Mouse (Mus musculus): ENCODE measurements around the gene Eif1ad. TPM values are rescaled to one million over a fixed set of nuclear protein-coding genes. Genes with fewer than 3 reads are reported as not detected.
"Not testable (repeated sequence)": the region's sequence is repeated elsewhere in the genome, so short reads cannot be mapped to it uniquely, and the experiment has no call there.

The Eif1ad gene
- 53.9 and 58.2 TPM in 2 replicates for polyA plus RNA-seq (2015; fragmentation: Nextera tagmentation; extraction: Ambion mirVana)

- Histone ChIP-seq H3K36me3 (peaks cover 41% of the 10 kb centered on the region), H3K4me2 (replicated peaks) (peak within 1 kb of the TSS; percentile 92), H3K27ac (peak within 1 kb of the TSS; percentile 94), H3K27me3 (replicated peaks) (no peaks in the 10 kb centered on the region), H3K4me3 (replicated peaks) (peak within 1 kb of the TSS; percentile 77), H3K9me3 (no peaks in the 10 kb centered on the region), H3K4me1 (replicated peaks) (peaks cover 22% of the 10 kb centered on the region), H3K9ac (peak within 1 kb of the TSS; percentile 76)
- under 1% methylated on average over 77 of the region's 92 CpGs for WGBS
- ATAC-seq, result peak; percentile 97
Observed at GRCm38 (mm10) chr19:5366175-5367052, at the start of gene Eif1ad. TSS of gene Eif1ad (plus strand) at chr19:5366741.

- Histone ChIP-seq H3K27me3 (replicated peaks) (no peaks in the 10 kb centered on the region), H3K27ac (no peak overlapping the region), H3K36me3 (no peaks in the 10 kb centered on the region), H3K9ac (no peak overlapping the region), H3K4me3 (replicated peaks) (no peak overlapping the region), H3K9me3 (no peaks in the 10 kb centered on the region), H3K4me2 (replicated peaks) (no peak overlapping the region; the same call in 1 of the 2 replicates), H3K4me1 (replicated peaks) (no peaks in the 10 kb centered on the region)
- no peak for ATAC-seq
- 48% methylated on average over 17 of the region's 17 CpGs for WGBS
Observed at GRCm38 (mm10) chr19:5323801-5324200, 42.7 kb upstream of the Eif1ad start.

GRCm38 (mm10) chr19:5327970-5328369 is 38.6 kb upstream of the Eif1ad start:
- Histone ChIP-seq H3K4me2 (replicated peaks) (no peak overlapping the region), H3K4me3 (replicated peaks) (no peak overlapping the region), H3K9ac (no peak overlapping the region), H3K27me3 (replicated peaks) (no peaks in the 10 kb centered on the region), H3K9me3 (no peaks in the 10 kb centered on the region), H3K27ac (no peak overlapping the region), H3K4me1 (replicated peaks) (no peaks in the 10 kb centered on the region), H3K36me3 (no peaks in the 10 kb centered on the region)
- WGBS, result 71% methylated on average over 19 of the region's 19 CpGs
- ATAC-seq, result no peak

- Histone ChIP-seq H3K9ac (no peak overlapping the region), H3K9me3 (no peaks in the 10 kb centered on the region), H3K27ac (no peak overlapping the region), H3K4me1 (replicated peaks) (no peaks in the 10 kb centered on the region), H3K27me3 (replicated peaks) (no peaks in the 10 kb centered on the region), H3K36me3 (no peaks in the 10 kb centered on the region), H3K4me2 (replicated peaks) (no peak overlapping the region), H3K4me3 (replicated peaks) (no peak overlapping the region)
- 72% methylated on average over 5 of the region's 5 CpGs for WGBS
- ATAC-seq, result no peak
Observed at GRCm38 (mm10) chr19:5334741-5335140, 31.8 kb upstream of the Eif1ad start.

DNA sequence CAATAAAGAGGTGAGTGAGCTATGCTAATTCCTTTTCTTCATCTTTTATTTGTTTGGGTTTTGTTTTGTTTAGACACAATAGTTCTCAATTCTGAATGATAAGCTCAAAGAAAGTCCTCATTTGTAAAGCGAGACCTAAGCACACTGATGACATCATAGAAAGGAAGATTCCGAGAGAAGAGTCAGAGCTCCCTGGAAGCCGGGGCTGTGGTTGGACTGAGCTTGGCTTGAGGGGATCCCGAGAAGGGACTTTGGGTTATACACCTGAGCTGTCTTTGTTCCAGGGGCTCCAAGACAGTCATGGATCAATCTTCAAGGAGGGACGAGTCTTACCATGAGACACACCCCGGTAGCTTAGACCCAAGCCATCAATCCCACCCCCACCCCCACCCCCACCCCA is 31.1 kb upstream of the Eif1ad start, which contains the start of gene Catsper1:
Gene Catsper1, plus strand, starts transcription at position 301 of the 400 bp plus-strand sequence.
- Histone ChIP-seq H3K4me1 (replicated peaks) (no peaks in the 10 kb centered on the region), H3K9me3 (no peaks in the 10 kb centered on the region), H3K4me3 (replicated peaks) (no peak within 1 kb of the TSS), H3K4me2 (replicated peaks) (no peak within 1 kb of the TSS), H3K9ac (no peak within 1 kb of the TSS), H3K27ac (no peak within 1 kb of the TSS), H3K36me3 (no peaks in the 10 kb centered on the region), H3K27me3 (replicated peaks) (no peaks in the 10 kb centered on the region)
- WGBS, result 86% methylated on average over 6 of the region's 6 CpGs
- ATAC-seq, result no peak

DNA sequence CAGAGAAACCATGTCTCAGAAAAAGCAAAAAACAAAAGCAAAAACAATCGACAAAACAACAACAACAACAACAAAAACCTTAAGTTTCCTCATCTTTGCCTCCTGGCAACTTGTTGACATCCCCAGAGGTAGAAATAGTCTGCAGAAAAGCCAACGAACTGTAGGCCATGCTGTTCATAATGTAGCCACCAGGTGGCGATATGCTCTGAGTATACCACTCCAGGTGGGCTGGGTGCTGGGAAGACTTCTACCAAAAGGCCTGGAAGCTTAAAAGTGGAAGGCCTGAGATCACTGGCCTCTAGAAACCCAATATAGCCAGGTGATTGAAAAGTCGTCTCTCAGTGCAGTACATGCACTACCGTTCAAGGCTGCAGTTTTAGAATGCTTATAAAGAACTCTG is 28.6 kb upstream of the Eif1ad start:
- no peak overlapping the region for H3K4me3 ChIP-seq (replicated peaks)
- H3K4me1 ChIP-seq (replicated peaks), result no peaks in the 10 kb centered on the region
- no peak overlapping the region for H3K9ac ChIP-seq
- no peaks in the 10 kb centered on the region for H3K36me3 ChIP-seq
- ATAC-seq, result no peak
- WGBS, result 20% methylated on average over 5 of the region's 5 CpGs
- no peaks in the 10 kb centered on the region for H3K27me3 ChIP-seq (replicated peaks)
- no peaks in the 10 kb centered on the region for H3K9me3 ChIP-seq
- H3K4me2 ChIP-seq (replicated peaks), result no peak overlapping the region
- H3K27ac ChIP-seq, result no peak overlapping the region

- H3K36me3 ChIP-seq, result no peaks in the 10 kb centered on the region
- H3K9me3 ChIP-seq, result no peaks in the 10 kb centered on the region
- no peak for ATAC-seq
- H3K27ac ChIP-seq, result no peak overlapping the region
- no peak overlapping the region for H3K4me3 ChIP-seq (replicated peaks)
- no peaks in the 10 kb centered on the region for H3K4me1 ChIP-seq (replicated peaks)
- 90% methylated on average over 7 of the region's 7 CpGs for WGBS
- H3K27me3 ChIP-seq (replicated peaks), result no peaks in the 10 kb centered on the region
- no peak overlapping the region for H3K9ac ChIP-seq
- H3K4me2 ChIP-seq (replicated peaks), result no peak overlapping the region
Observed at GRCm38 (mm10) chr19:5341360-5341759, 25.2 kb upstream of the Eif1ad start.

- H3K4me3 ChIP-seq (replicated peaks), result no peak overlapping the region
- 70% methylated on average over 6 of the region's 6 CpGs for WGBS
- no peaks in the 10 kb centered on the region for H3K9me3 ChIP-seq
- H3K4me1 ChIP-seq (replicated peaks), result peaks cover 4% of the 10 kb centered on the region; the same call in 1 of the 2 replicates
- no peak overlapping the region for H3K9ac ChIP-seq
- H3K4me2 ChIP-seq (replicated peaks), result no peak overlapping the region
- no peaks in the 10 kb centered on the region for H3K36me3 ChIP-seq
- no peak overlapping the region for H3K27ac ChIP-seq
- no peaks in the 10 kb centered on the region for H3K27me3 ChIP-seq (replicated peaks)
- no peak for ATAC-seq
Observed at GRCm38 (mm10) chr19:5345297-5346131, 21.0 kb upstream of the Eif1ad start.

GRCm38 (mm10) chr19:5348064-5348463 is 18.5 kb upstream of the Eif1ad start:
- Histone ChIP-seq H3K9me3 (no peaks in the 10 kb centered on the region), H3K4me1 (replicated peaks) (peaks cover 4% of the 10 kb centered on the region; the same call in 1 of the 2 replicates), H3K4me2 (replicated peaks) (no peak overlapping the region), H3K9ac (no peak overlapping the region), H3K4me3 (replicated peaks) (no peak overlapping the region), H3K36me3 (no peaks in the 10 kb centered on the region), H3K27me3 (replicated peaks) (no peaks in the 10 kb centered on the region), H3K27ac (no peak overlapping the region)
- no peak for ATAC-seq
- WGBS, result 79% methylated on average over 6 of the region's 6 CpGs

- Histone ChIP-seq H3K9ac (peak overlapping the region; percentile 49), H3K4me2 (replicated peaks) (peak overlapping the region; percentile 74), H3K4me1 (replicated peaks) (peaks cover 4% of the 10 kb centered on the region; the same call in 1 of the 2 replicates), H3K4me3 (replicated peaks) (peak overlapping the region; percentile 40), H3K27ac (no peak overlapping the region), H3K27me3 (replicated peaks) (no peaks in the 10 kb centered on the region), H3K36me3 (no peaks in the 10 kb centered on the region), H3K9me3 (no peaks in the 10 kb centered on the region)
- 5% methylated on average over 34 of the region's 34 CpGs for WGBS
- ATAC-seq, result peak; percentile 86
Observed at GRCm38 (mm10) chr19:5348526-5349501, 17.7 kb upstream of the Eif1ad start.

DNA sequence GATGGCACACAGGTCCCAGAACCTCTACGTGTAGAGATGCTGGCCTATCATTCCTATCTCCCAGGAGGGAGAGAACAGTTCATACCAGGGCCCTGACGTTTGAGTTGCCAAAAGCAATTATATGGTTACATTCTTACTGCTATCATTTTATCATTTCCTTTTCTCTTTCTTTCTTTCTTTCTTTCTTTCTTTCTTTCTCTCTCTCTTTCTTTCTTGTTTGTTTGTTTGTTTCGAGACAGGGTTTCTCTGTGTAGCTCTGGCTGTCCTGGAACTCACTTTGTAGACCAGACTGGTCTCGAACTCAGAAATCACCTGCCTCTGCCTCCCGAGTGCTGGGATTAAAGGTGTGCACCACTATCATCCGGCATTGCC is 17.1 kb upstream of the Eif1ad start, which contains the start of gene Cst6:
Gene Cst6, minus strand, starts transcription at position 73 of the 372 bp plus-strand sequence.
- not testable (repeated sequence) for H3K36me3 ChIP-seq; H3K4me1 ChIP-seq (replicated peaks); ATAC-seq; H3K27me3 ChIP-seq (replicated peaks); H3K9me3 ChIP-seq; H3K27ac ChIP-seq
- H3K4me3 ChIP-seq (replicated peaks), result peak within 1 kb of the TSS; percentile 40
- peak within 1 kb of the TSS; percentile 74 for H3K4me2 ChIP-seq (replicated peaks)
- peak within 1 kb of the TSS; percentile 49 for H3K9ac ChIP-seq
- 60% methylated on average over 6 of the region's 6 CpGs for WGBS
